16 mouse cellular contexts compared by ENCODE assay signal in the genomic region with DNA sequence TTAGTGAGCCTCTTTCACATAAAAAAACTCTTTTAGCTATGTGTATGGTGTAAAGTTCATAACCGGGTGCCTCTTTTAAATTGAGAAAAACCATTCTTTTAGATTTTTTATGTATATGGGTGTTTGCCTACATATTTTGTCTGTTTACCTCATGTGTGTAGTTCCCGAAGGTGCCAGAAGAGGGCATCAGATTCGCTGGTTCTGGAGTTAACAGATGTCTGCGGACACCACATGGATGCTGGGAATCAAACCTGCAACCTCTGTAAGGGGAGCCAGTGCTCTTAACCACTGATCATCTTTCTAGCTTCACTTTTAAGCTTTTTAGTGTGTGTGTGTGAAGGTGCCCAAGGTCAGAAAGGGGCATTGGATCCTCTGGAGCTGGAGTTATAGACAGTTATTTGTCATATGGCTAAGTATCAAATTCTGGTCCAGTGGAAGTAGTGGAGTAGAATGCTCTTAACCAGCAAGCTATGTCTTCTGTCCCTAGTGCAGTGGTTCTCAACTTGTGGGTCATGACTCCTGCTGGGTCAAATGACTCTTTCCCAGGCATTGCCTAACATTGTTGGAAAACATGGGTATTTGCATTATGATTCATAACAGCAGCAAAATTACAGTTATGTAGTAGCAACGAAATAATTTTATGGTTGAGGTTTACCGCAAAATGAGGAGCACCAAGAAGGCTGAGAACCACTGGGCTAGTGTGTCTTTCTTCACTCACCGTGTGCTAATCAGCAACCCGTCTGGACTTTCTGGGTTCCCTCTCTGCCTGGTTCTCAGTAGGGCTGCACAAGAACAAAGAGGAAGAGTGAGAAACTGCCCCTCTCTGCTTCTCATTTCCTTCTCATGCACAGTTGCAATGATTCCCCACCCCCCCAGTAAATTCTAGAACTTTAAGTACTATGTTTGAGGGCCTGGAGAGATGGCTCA. TPM values are rescaled to one million over a fixed set of nuclear protein-coding genes. Genes with fewer than 3 reads are reported as not detected.
DNase-seq lines count a peak whose midpoint lies in the region; ATAC-seq and TF ChIP-seq lines count a peak whose summit lies in the region.
"Had no signal": no experiment of that assay in that cellular context is flagged by ENCODE, and none has a peak within 500 bp of the region (broad histone marks: within the 10 kb centered on the region; RNA-seq: fewer than 3 reads in every experiment).

No protein-coding gene starts in this region.

- H3K9me3 ChIP-seq in liver, embryonic 14.5 days (ENCODE audit: control insufficient read depth, low read length), result no peaks in the 10 kb centered on the region
- no peaks in the 10 kb centered on the region for H3K9me3 ChIP-seq in liver, embryonic 12.5 days (replicated peaks)
- H3K9me3 ChIP-seq: heart, embryonic 15.5 days; hindbrain, embryonic 12.5 days; limb, embryonic 13.5 days had no signal

- no peak overlapping the region for H3K9ac ChIP-seq in liver, embryonic 14.5 days (replicated peaks)
- no peak overlapping the region for H3K9ac ChIP-seq in liver, embryonic 12.5 days
- H3K9ac ChIP-seq: heart, embryonic 15.5 days; hindbrain, embryonic 12.5 days; limb, embryonic 13.5 days had no signal

- TF ChIP-seq CTCF in liver, embryonic 14.5 days (IDR thresholded peaks at IDR 0.05; ENCODE audit: low read depth), result peak; percentile 37; the same call in 1 of the 2 replicates

- H3K4me1 ChIP-seq in liver, embryonic 14.5 days (replicated peaks; ENCODE audit: control insufficient read depth in 2 of 2, insufficient read depth in 2 of 2, low read length in 1 of 2), result peaks cover 11% of the 10 kb centered on the region in 2 experiments
- H3K4me1 ChIP-seq in liver, embryonic 12.5 days, result peaks cover 17% of the 10 kb centered on the region

- DNase-seq in liver, embryonic 14.5 days (ENCODE audit: low read depth in 3 of 3, low spot score in 3 of 3), result no peak
- peak; percentile 38 for DNase-seq in 3134 (ENCODE audit: extremely low read depth, insufficient read length, low spot score)
- DNase-seq in ES-CJ7 (ENCODE audit: low read depth, low spot score), result peak; percentile 79
- peak; percentile 50 for DNase-seq in fibroblast of lung, adult 2 months (ENCODE audit: low read depth)
- no peak for DNase-seq in left cerebral cortex, adult 8-10 months (ENCODE audit: low spot score in 2 of 2)
- no peak for DNase-seq in frontal cortex, postnatal 25 days (ENCODE audit: low spot score in 2 of 2)
- DNase-seq: cerebellum, adult 9-10 months; gastrocnemius, postnatal 36 days; kidney, adult 11 months; kidney, postnatal 4 days had no signal

- WGBS in liver, embryonic 14.5 days (ENCODE audit: insufficient replicate concordance), result 69% methylated on average over 8 of the region's 8 CpGs
- 66% methylated on average over 8 of the region's 8 CpGs for WGBS in liver, embryonic 12.5 days (ENCODE audit: insufficient replicate concordance)

- H3K27me3 ChIP-seq in liver, embryonic 14.5 days (ENCODE audit: control insufficient read depth, insufficient read depth, low read length), result no peaks in the 10 kb centered on the region
- no peaks in the 10 kb centered on the region for H3K27me3 ChIP-seq in liver, embryonic 12.5 days (replicated peaks)
- H3K27me3 ChIP-seq: heart, embryonic 15.5 days; hindbrain, embryonic 12.5 days; limb, embryonic 13.5 days had no signal

- H3K36me3 ChIP-seq in liver, embryonic 14.5 days (replicated peaks; ENCODE audit: control insufficient read depth, insufficient read depth, low read depth), result no peaks in the 10 kb centered on the region
- no peaks in the 10 kb centered on the region for H3K36me3 ChIP-seq in liver, embryonic 12.5 days
- H3K36me3 ChIP-seq: heart, embryonic 15.5 days; hindbrain, embryonic 12.5 days; limb, embryonic 13.5 days had no signal

- TF ChIP-seq EP300 in liver, embryonic 14.5 days (IDR thresholded peaks at IDR 0.05; ENCODE audit: low read depth), result no peak

- ATAC-seq in liver, embryonic 14.5 days (ENCODE audit: insufficient read depth), result no peak
- no peak for ATAC-seq in liver, embryonic 12.5 days
- no peak for ATAC-seq in activated CD4-positive, CD25-positive, alpha-beta regulatory T cell, adult 4 months
- ATAC-seq: forebrain, embryonic 16.5 days had no signal

- H3K4me2 ChIP-seq in liver, embryonic 14.5 days (ENCODE audit: low read depth), result no peak overlapping the region
- no peak overlapping the region for H3K4me2 ChIP-seq in liver, embryonic 12.5 days
- H3K4me2 ChIP-seq: heart, embryonic 15.5 days; hindbrain, embryonic 12.5 days; limb, embryonic 13.5 days had no signal

- no peak overlapping the region for H3K4me3 ChIP-seq in liver, embryonic 14.5 days (ENCODE audit: insufficient read depth in 1 of 2, low read depth in 2 of 2, low read length in 2 of 2)
- no peak overlapping the region for H3K4me3 ChIP-seq in liver, embryonic 12.5 days
- H3K4me3 ChIP-seq: heart, embryonic 15.5 days; hindbrain, embryonic 12.5 days; limb, embryonic 13.5 days had no signal

- no peak overlapping the region for H3K27ac ChIP-seq in liver, embryonic 14.5 days
- H3K27ac ChIP-seq in liver, embryonic 12.5 days, result no peak overlapping the region
- H3K27ac ChIP-seq: heart, embryonic 15.5 days; hindbrain, embryonic 12.5 days; limb, embryonic 13.5 days had no signal

RNA-seq across cellular contexts. Expression of gene Birc6, which starts 5.0 kb away (rescaled TPM):
- polyA plus RNA-seq in liver, embryonic 14.5 days (2012; rRNA removed), result 17.1 and 21.9 TPM in 2 replicates
- 25.9 and 28.3 TPM in 2 replicates for polyA plus RNA-seq in liver, embryonic 14.5 days (2014; fragmentation: Nextera tagmentation; extraction: Ambion mirVana)
- 50.8 and 51.3 TPM in 2 replicates for polyA plus RNA-seq in liver, embryonic 12.5 days (2016; fragmentation: Nextera tagmentation; extraction: Ambion mirVana)
- total RNA-seq in left cerebral cortex, adult 8-10 months (2022), result 100 to 1,000 TPM; 107 to 134 (median 116) TPM
- 100 to 1,000 TPM; 135 to 257 TPM for polyA plus RNA-seq in activated CD4-positive, CD25-positive, alpha-beta regulatory T cell, adult 4 months (2017; shearing (Covaris generic))

RNA-seq across cellular contexts. Expression of gene Yipf4, which starts 33.8 kb away (rescaled TPM):
- polyA plus RNA-seq in liver, embryonic 14.5 days (2012; rRNA removed), result 16.8 and 17.3 TPM in 2 replicates
- polyA plus RNA-seq in liver, embryonic 14.5 days (2014; fragmentation: Nextera tagmentation; extraction: Ambion mirVana), result 68.4 and 74.3 TPM in 2 replicates
- 63.2 and 64.7 TPM in 2 replicates for polyA plus RNA-seq in liver, embryonic 12.5 days (2016; fragmentation: Nextera tagmentation; extraction: Ambion mirVana)
- 100 to 1,000 TPM in 1 of 4 experiments, 10 to 100 TPM in 3; 75.8 to 100 (median 84.8) TPM for total RNA-seq in left cerebral cortex, adult 8-10 months (2022)
- 10 to 100 TPM; 10.3 to 17.7 TPM for polyA plus RNA-seq in activated CD4-positive, CD25-positive, alpha-beta regulatory T cell, adult 4 months (2017; shearing (Covaris generic))

Comparison
In these comparisons a context has a peak if more than half of its experiments do, and no peak if none do; other contexts are left out.
1. DNase-seq: peak in 3134 (single experiment), ES-CJ7 (single experiment) and fibroblast of lung, adult 2 months (single experiment); none in liver, embryonic 14.5 days (0 of 3), left cerebral cortex, adult 8-10 months (0 of 2) and frontal cortex, postnatal 25 days (0 of 2).